Mouse (Mus musculus) lung, embryonic 15.5 days (tissue): Measurements from ENCODE around the gene Gm21904. TPM values are rescaled to one million over a fixed set of nuclear protein-coding genes. Genes with fewer than 3 reads are reported as not detected.
"Not testable (repeated sequence)": the region's sequence is repeated elsewhere in the genome, so short reads cannot be mapped to it uniquely, and the experiment has no call there.

Experiments used
- ATAC-seq: fragments of 200-750 bp; cut with Nextera tagmentation; 2 replicates; pipeline ENCODE4 v1.8.0; 2017; ENCODE audit warnings: moderate number of reproducible peaks, borderline replicate concordance; ENCODE audit not compliant: low FRiP score, low TSS enrichment; ENCODE audit errors: extremely low read depth
- H3K27ac ChIP-seq: fragments of 300-500 bp; sonication (generic); 2 replicates; pipeline ENCODE4 v1.5.1; 2015; ENCODE audit warnings: moderate library complexity, mild to moderate bottlenecking, inconsistent platforms
- H3K27me3 ChIP-seq: fragments of 300-500 bp; sonication (generic); 2 replicates; pipeline ENCODE4 v1.6.1; 2015; ENCODE audit warnings: inconsistent platforms
- H3K36me3 ChIP-seq: fragments of 300-500 bp; sonication (generic); 2 replicates; pipeline ENCODE4 v1.6.1; 2015; ENCODE audit warnings: inconsistent platforms
- H3K4me1 ChIP-seq: fragments of 300-500 bp; sonication (generic); 2 replicates; pipeline ENCODE4 v1.6.1; 2015; ENCODE audit warnings: inconsistent platforms
- H3K4me2 ChIP-seq: fragments of 300-500 bp; sonication (generic); 2 replicates; pipeline ENCODE4 v1.6.1; 2015; ENCODE audit warnings: inconsistent platforms, mild to moderate bottlenecking, moderate library complexity
- H3K4me3 ChIP-seq: fragments of 300-500 bp; sonication (generic); 2 replicates; pipeline ENCODE4 v1.5.1; 2015; ENCODE audit warnings: mild to moderate bottlenecking, inconsistent platforms
- H3K9ac ChIP-seq: fragments of 300-500 bp; sonication (generic); 2 replicates; pipeline ENCODE4 v1.6.1; 2015; ENCODE audit warnings: inconsistent platforms
- H3K9me3 ChIP-seq: fragments of 300-500 bp; sonication (generic); 2 replicates; pipeline ENCODE4 v1.6.1; 2016; ENCODE audit warnings: inconsistent platforms
- WGBS: fragments of 180-500 bp; shearing (Covaris S2); methylation state at CpG from one replicate; pipeline ENCODE4 v1.1.7; 2015; 5-methylcytosine and 5-hydroxymethylcytosine counted together
- polyA plus RNA-seq: library from polyadenylated mRNA; unstranded; fragments of >200 nt; fragmentation: Nextera tagmentation; extraction: Ambion mirVana; gene quantifications from 2 replicates; pipeline ENCODE4 v1.2.1, GENCODE M21; 2015

Gene Gm21904
- polyA plus RNA-seq: not detected in 2 replicates

- H3K4me1 ChIP-seq, H3K4me3 ChIP-seq, H3K36me3 ChIP-seq, H3K27me3 ChIP-seq, H3K4me2 ChIP-seq, H3K9ac ChIP-seq, ATAC-seq, H3K9me3 ChIP-seq, H3K27ac ChIP-seq: not testable (repeated sequence)
- no CpG with 5 or more reads among the region's 3 CpGs for WGBS
Measured at GRCm38 (mm10) chrY:17846166-17846565, at the start of gene Gm21904. Gene Gm21904, minus strand, starts transcription at chrY:17846266.

- H3K4me2 ChIP-seq, H3K27me3 ChIP-seq, ATAC-seq: not testable (repeated sequence)
Measured at GRCm38 (mm10) chrY:17874441-17874840, 28.4 kb upstream of the Gm21904 start, which contains the start of the genes Gm20772 and Gm20831. Gene Gm20772, plus strand, starts transcription at chrY:17874741. Gene Gm20831, plus strand, starts transcription at chrY:17874741.

More at GRCm38 (mm10) chrY:17874441-17874840, 28.4 kb upstream of the Gm21904 start, which contains the start of the genes Gm20772 and Gm20831:
- H3K27ac ChIP-seq, H3K9me3 ChIP-seq, H3K36me3 ChIP-seq, H3K4me1 ChIP-seq, H3K4me3 ChIP-seq, H3K9ac ChIP-seq: not testable (repeated sequence)

Other genes starting within 250 kb of the Gm21904 start
- not detected in 2 replicates for gene Gm20772, start 28.5 kb upstream of the Gm21904 start, polyA plus RNA-seq
- gene Gm20831, start 28.5 kb upstream of the Gm21904 start, polyA plus RNA-seq: not detected in 2 replicates
- not detected in 2 replicates for gene Srsy, start 91.1 kb upstream of the Gm21904 start, polyA plus RNA-seq
- not detected in 2 replicates for gene Gm21764, start 215.5 kb upstream of the Gm21904 start, polyA plus RNA-seq
- gene Ssty1, start 242.8 kb upstream of the Gm21904 start, polyA plus RNA-seq: not detected in 2 replicates